Mouse (Mus musculus) brain, adult 2 months (tissue): ENCODE data around the gene Ankrd23.

ENCODE experiments used
- DNase-seq: peaks from one replicate; pipeline ENCODE4 v3.0.0; 2011; ENCODE audit warnings: low read depth, low spot score

Gene Ankrd23

DNA sequence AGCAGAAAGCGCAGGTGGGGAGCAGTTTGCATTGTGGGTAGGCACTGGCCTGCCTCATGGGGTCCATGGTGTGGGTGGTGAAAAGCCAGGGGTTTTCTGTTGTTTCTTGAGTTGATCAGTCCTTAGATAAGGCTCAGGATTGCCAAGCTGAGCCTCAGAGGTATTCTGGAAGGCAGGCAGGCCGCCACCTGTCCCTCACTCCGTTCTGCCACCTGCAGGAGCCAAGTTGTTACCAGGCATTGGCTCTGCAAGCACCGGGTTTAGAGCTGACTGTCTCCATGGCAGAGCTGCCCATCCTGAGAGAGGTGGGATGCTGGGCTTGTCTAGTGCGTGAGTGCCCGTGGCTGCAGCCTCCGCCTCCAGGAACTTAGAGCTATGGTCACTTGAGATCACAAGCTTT is 14.5 kb downstream of the Ankrd23 start:
- peak; percentile 54 for DNase-seq

DNA sequence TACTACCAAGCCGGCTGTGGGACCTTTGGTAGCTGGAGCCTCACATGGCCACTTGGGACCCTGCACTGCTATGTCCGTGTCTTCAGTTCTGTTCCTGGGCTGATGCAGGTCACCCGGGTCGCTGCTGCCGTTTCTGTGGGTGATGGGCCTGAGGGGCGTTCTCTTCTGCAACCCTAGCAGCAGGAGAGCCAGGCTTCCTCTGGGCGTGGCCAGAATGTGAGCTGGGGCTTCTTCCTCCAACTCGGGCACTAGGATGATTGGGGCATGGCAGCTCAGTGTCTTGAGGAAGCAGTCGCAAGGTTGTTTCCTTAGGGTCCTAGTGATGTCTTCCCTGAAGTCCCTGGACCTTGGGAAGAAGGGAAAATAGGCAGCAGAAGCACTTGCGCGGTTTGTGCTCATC is 17.1 kb downstream of the Ankrd23 start:
- no peak for DNase-seq

- peak; percentile 56 for DNase-seq
These were observed 18.4 kb downstream of the Ankrd23 start for GRCm38 (mm10) chr1:36518259-36518658.

DNA sequence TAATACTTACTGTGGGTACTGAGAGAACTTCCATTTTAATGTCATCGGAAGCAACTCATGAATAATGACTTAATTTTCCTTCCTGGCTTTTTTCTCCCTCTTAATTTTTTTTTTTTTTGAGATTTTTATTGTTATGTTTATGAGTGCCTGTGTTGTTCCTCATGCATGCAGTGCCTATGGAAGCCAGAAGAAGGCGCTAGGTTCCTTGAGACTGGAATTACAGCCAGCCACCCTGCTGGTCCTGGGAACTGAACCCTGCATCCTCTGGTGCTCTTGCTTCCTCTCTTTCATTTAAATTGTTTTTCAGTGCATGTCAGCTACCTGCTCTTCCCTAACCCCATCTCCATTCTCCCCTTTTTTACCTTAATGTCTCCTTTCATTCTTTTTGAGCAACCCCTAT is 23.0 kb downstream of the Ankrd23 start:
- DNase-seq, result peak; percentile 77

DNA sequence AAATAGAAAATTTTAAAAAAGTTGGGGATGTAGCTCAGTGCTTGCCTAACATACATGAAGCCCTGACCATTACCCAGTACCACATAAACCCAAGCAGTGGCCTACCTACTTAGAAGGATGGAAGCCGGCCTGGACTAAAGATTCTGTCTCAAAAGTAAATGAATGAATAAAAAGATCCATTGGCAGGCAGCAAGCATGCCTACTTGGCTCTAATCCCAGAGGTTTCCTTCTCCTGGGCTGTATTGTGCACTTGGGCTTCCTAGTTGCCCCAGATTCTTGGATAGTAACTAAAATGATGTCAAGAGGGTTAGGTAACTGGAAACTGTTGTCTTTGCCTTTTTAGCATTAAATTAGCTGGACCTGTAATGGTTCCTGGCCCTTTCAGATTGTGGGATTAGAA is 23.4 kb downstream of the Ankrd23 start:
- peak; percentile 55 for DNase-seq

DNA sequence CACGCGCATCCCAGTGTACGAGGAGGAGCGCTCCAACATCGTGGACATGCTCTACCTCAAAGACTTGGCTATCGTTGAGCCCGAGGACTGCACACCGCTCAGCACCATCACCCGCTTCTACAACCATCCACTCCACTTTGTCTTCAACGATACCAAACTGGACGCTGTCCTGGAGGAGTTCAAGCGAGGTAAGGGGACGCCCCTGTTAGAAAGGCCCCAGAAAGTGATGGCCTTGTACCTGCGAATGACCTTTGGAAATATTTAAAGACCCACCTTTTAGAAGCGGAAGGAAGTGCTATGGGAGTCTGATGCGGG is 23.8 kb downstream of the Ankrd23 start:
- no peak for DNase-seq

GRCm38 (mm10) chr1:36512089-36512965 is 24.4 kb downstream of the Ankrd23 start:
- DNase-seq, result peak; percentile 68

DNA sequence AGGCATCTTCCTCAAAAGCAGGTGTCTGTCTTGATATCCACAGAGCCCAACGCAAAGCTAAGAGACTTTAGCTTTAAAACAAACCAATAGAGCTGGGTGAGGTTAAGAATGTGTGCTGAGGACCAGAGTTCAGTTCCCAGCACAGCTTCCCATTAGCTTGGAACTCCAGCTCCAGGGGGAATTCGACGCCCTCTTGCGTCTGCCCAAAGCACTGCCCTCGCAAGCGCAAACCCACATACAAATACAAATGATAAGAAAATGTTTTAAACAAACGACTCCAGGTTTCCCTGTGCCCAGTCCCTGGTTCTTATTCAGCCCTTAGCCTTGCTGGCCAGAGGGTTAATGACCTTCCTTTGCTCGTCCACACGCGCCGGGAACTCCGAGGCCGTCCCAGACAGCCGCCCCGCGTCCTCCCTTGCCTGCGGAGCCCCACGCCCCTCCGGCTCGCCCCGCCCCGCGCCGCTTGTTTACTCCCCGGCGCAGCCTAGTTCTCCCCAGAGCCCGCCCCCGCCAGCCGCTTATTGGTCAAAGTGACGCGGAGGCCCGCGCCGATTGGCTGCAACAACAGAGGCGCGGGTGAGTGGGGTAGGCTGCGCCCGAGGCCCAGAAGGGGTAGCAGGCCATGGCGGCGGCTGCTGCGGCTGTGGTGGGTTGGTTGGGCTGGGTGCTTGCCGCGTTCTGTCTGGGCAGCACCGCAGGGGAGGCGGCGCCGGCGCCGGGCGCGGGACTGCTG is 25.2 kb downstream of the Ankrd23 start, which contains the start of gene Cnnm3:
Gene Cnnm3 (plus strand): TSS at position 579 of the 733 bp plus-strand sequence.
- peak; percentile 98 for DNase-seq

GRCm38 (mm10) chr1:36508238-36508637 is 28.4 kb downstream of the Ankrd23 start:
- DNase-seq, result no peak

DNA sequence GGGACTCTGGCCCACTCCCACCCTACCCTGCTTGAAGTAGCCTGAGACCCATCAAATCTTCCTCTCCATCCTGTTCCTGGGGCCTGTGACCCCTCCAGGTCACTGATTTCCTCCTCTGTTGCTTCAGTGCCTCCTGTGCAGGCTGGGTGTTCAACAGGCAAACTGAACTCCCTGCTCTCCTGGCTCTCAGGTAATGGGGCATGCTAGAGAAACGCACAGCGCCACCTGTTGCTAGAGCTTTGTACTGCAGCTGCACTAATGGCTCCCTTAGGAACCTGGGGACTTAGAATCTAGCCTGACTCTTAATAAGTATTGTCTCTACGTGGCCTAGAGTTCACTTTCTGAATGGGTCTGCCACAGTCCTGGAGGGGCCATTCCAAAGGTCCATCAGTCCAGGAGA is 35.4 kb downstream of the Ankrd23 start:
- DNase-seq, result peak; percentile 92

- no peak for DNase-seq
These were observed 39.4 kb downstream of the Ankrd23 start for GRCm38 (mm10) chr1:36497312-36497711.

DNA sequence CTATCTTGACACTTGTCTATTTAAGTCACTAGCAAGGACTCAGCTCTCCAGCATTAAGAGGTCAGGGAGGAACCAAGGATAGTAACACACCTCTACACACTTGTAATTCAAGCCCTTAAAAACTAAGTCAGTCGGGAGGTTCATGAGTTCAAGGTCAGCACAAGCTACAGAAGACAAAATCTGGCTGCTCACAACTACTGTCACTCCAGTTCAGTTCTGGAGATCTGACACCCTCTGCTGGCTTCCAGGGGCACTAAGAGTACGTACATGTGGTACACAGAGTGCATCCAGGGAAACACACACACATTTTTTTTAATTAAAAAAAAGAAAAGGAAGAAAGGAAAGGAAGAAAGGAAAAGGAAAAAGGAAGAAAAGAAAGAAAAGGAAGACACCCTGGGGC is 40.0 kb downstream of the Ankrd23 start:
- DNase-seq, result peak; percentile 79

DNA sequence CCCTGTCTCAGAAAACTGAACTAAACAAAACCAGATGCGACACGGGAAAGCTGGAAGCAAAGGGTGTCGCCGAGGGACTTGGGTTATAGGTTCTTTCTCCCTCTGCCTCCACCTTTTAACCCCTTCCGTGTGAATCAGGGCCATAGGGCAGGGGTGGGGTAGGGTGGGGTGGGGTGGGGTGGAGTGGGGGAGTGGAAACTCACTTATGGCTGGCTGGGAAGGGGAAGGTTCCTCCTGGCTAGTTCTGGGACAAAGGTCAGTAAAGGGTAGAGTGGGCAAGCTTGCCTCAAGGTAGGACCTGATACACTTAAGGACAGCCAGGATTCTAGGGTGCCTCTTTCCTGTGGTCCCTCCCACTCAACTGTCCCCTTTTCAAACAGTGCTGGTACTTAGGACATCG is 43.4 kb downstream of the Ankrd23 start:
- DNase-seq, result no peak

DNA sequence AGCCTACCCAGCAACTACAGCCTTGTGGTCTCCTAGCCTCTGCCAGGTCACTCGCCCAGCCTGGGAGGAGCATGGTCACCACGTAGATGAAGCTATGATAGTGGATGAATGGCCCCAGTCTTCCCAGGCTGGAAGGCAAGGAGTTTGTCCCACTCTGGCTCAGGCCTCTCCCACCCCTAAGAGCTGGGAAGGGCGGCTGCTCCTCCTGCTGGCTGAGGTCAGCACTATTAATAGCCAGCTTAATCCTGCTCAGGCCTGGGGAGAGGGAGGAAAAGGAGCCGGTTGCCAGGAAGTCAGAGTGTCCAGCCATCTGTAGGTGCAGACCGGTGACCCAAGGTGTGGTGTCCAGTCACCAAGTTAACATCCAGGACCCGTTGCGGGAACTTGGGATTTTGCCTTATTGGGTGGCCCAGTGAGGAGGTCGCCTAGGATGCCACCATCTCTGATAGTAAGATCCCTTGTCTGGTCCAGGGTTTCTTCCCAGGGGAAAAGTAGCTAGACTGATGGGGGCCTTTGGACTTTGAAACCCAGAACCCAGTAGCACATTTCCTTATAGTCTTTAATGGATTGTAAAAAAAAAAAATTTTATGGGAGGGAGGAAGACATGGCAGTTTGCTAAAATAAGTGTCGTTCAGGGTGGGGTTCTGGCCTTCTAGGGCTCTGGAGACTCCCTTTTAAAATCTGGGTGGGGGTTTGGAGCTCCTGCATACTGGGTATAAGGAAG is 44.1 kb downstream of the Ankrd23 start:
- DNase-seq, result peak; percentile 97

DNA sequence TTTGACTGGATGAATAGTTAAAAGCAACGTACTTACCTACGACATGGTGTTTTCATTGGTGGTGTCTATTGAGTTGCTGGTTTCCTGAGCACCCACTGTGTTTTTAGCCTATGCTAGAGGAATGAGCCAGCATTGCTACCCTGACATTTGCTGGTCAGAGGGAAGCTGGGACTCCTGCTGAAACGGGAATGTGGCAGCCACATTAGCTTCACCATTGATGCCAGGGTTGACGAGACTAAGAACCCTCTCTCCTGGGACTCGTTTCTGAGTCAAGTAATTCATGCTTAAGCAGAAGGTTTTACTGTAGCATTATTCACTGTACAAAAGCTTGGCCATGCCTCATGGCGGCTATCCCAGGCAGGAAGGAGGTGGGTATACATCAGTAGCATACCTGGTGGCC is 47.0 kb downstream of the Ankrd23 start:
- peak; percentile 66 for DNase-seq

- DNase-seq, result no peak
These were observed 49.6 kb downstream of the Ankrd23 start for GRCm38 (mm10) chr1:36487111-36487510.

GRCm38 (mm10) chr1:36485080-36485479 is 51.6 kb downstream of the Ankrd23 start:
- DNase-seq, result no peak

GRCm38 (mm10) chr1:36483825-36484224 is 52.9 kb downstream of the Ankrd23 start:
- DNase-seq, result no peak
